Mouse (Mus musculus) stomach, embryonic 14.5 days (tissue): ENCODE data around the gene Tmprss11d. TPM values are rescaled to one million over a fixed set of nuclear protein-coding genes. Genes with fewer than 3 reads are reported as not detected.
"Not testable (repeated sequence)": the region's sequence is repeated elsewhere in the genome, so short reads cannot be mapped to it uniquely, and the experiment has no call there.

Experiments used
- ATAC-seq: fragments of 200-750 bp; cut with Nextera tagmentation; 2 replicates; pipeline ENCODE4 v1.8.0; 2017; ENCODE audit warnings: low read depth, moderate TSS enrichment; ENCODE audit not compliant: insufficient number of reproducible peaks, insufficient read depth, low FRiP score
- H3K27ac ChIP-seq: fragments of 300-500 bp; sonication (generic); 2 replicates; pipeline ENCODE4 v1.5.1; 2014; ENCODE audit warnings: mild to moderate bottlenecking, low read length, moderate library complexity, mixed read lengths
- H3K27me3 ChIP-seq: fragments of 300-500 bp; sonication (generic); 2 replicates; pipeline ENCODE4 v1.6.1; 2014; ENCODE audit warnings: low read length, control low read depth, mixed read lengths; ENCODE audit not compliant: control insufficient read depth, insufficient read depth
- H3K36me3 ChIP-seq: fragments of 300-500 bp; sonication (generic); 2 replicates; pipeline ENCODE4 v1.6.1; 2014; ENCODE audit warnings: mild to moderate bottlenecking, control low read depth, low read length, moderate library complexity, mixed read lengths; ENCODE audit not compliant: control insufficient read depth, insufficient read depth
- H3K4me1 ChIP-seq: fragments of 300-500 bp; sonication (generic); 2 replicates; pipeline ENCODE4 v1.6.1; 2014; ENCODE audit warnings: low read length, control low read depth, mixed read lengths; ENCODE audit not compliant: control insufficient read depth, insufficient read depth
- H3K4me2 ChIP-seq: fragments of 300-500 bp; sonication (generic); replicated peaks from 2 replicates; pipeline ENCODE4 v1.6.1; 2014; ENCODE audit warnings: low read depth, low read length, control low read depth
- H3K4me3 ChIP-seq: fragments of 300-500 bp; sonication (generic); 2 replicates; pipeline ENCODE4 v1.5.1; 2014; ENCODE audit warnings: low read depth, low read length, control low read depth
- H3K9ac ChIP-seq: fragments of 300-500 bp; sonication (generic); replicated peaks from 2 replicates; pipeline ENCODE4 v1.6.1; 2014; ENCODE audit warnings: low read depth, mild to moderate bottlenecking, control low read depth, low read length, moderate library complexity, mixed read lengths
- H3K9me3 ChIP-seq: fragments of 300-500 bp; sonication (generic); 2 replicates; pipeline ENCODE4 v1.6.1; 2016; ENCODE audit warnings: low read depth, low read length, control low read depth; ENCODE audit not compliant: control insufficient read depth
- WGBS: fragments of 180-500 bp; shearing (Covaris S2); extraction: QIAGEN DNeasy Blood & Tissue Kit; methylation state at CpG from one replicate; pipeline ENCODE4 v1.1.7; 2014; 5-methylcytosine and 5-hydroxymethylcytosine counted together
- polyA plus RNA-seq: library from polyadenylated mRNA; unstranded; fragments of >200 nt; fragmentation: Nextera tagmentation; extraction: Ambion mirVana; gene quantifications from 2 replicates; pipeline ENCODE4 v1.2.1, GENCODE M21; 2014

Tmprss11d gene
- polyA plus RNA-seq, 1 experiment from 2014 or later: 1.3 TPM

DNA sequence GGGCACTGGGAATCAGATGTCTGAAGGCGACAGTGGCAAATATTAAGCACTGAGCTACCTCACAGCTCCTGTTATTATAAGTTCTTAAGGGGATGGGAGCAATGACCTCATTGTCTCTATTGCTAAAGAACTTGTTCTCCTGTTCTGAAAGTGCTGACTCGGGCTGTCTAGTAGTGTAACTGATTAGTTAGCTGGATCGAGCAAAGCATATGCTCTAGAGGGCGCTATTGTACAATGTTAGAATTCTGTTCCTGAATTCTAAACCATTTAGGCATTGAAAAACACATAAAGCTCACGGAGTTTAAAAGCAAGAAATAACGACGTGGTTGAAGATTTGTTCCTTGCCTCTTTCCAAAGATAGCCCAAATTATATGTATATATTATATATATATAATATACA, 20.3 kb downstream of the Tmprss11d start:
- no peaks in the 10 kb centered on the region for H3K36me3 ChIP-seq
- H3K9me3 ChIP-seq: no peaks in the 10 kb centered on the region

GRCm38 (mm10) chr5:86318018-86318956, 54.9 kb downstream of the Tmprss11d start:
- ATAC-seq, H3K4me1 ChIP-seq, H3K4me2 ChIP-seq: not testable (repeated sequence)

More for the DNA sequence above, 20.3 kb downstream of the Tmprss11d start:
- no peak; the same call in 1 of the 2 replicates for ATAC-seq
- 16% methylated on average over 7 of the region's 7 CpGs for WGBS
- H3K4me2 ChIP-seq: no peak overlapping the region
- H3K4me3 ChIP-seq: no peak overlapping the region
- H3K9ac ChIP-seq: no peak overlapping the region
- H3K27me3 ChIP-seq: no peaks in the 10 kb centered on the region
- no peak overlapping the region for H3K27ac ChIP-seq
- no peaks in the 10 kb centered on the region for H3K4me1 ChIP-seq

GRCm38 (mm10) chr5:86306116-86306515, 67.1 kb downstream of the Tmprss11d start:
- WGBS: 49% methylated on average over 5 of the region's 5 CpGs
- Histone ChIP-seq H3K9ac (no peak overlapping the region), H3K4me2 (no peak overlapping the region), H3K9me3 (no peaks in the 10 kb centered on the region), H3K4me1 (no peaks in the 10 kb centered on the region), H3K36me3 (no peaks in the 10 kb centered on the region), H3K27ac (no peak overlapping the region), H3K4me3 (no peak overlapping the region), H3K27me3 (no peaks in the 10 kb centered on the region)
- ATAC-seq: no peak

More at GRCm38 (mm10) chr5:86318018-86318956, 54.9 kb downstream of the Tmprss11d start:
- peak overlapping the region; percentile 9; the same call in 1 of the 2 replicates for H3K4me3 ChIP-seq
- not testable (repeated sequence) for H3K27me3 ChIP-seq, H3K36me3 ChIP-seq, H3K9ac ChIP-seq, H3K9me3 ChIP-seq, H3K27ac ChIP-seq
- 49% methylated on average over 25 of the region's 30 CpGs for WGBS

DNA sequence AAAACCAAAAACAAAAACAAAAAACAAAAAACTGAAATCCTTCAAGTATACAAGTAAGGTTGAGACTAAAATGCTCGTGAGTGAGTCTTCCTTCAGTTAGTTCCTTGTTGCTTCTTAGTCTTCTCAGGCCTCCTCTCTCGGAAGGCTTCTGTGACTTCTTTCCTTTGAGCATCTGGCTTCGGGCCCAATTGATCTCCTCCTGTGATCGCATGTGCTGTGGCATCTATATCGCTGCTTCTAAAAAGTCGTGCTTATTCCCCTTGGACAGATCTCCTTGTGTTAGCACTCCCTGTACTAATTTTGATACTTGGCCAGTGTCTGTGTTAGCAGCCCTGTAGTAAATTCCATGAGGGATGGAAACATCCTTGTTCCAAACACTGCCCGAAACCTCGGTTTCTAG, 69.3 kb downstream of the Tmprss11d start:
- WGBS: 86% methylated on average over 8 of the region's 8 CpGs
- no peaks in the 10 kb centered on the region for H3K36me3 ChIP-seq

GRCm38 (mm10) chr5:86289208-86289607, 84.0 kb downstream of the Tmprss11d start, which contains the start of gene Tmprss11c:
Gene Tmprss11c (minus strand): TSS chr5:86289308.
- H3K4me3 ChIP-seq: no peak within 1 kb of the TSS
- H3K27me3 ChIP-seq: no peaks in the 10 kb centered on the region
- 79% methylated on average over 4 of the region's 4 CpGs for WGBS
- no peak within 1 kb of the TSS for H3K4me2 ChIP-seq
- no peak for ATAC-seq
- no peak within 1 kb of the TSS for H3K9ac ChIP-seq
- H3K27ac ChIP-seq: no peak within 1 kb of the TSS
- no peaks in the 10 kb centered on the region for H3K36me3 ChIP-seq
- H3K9me3 ChIP-seq: no peaks in the 10 kb centered on the region
- no peaks in the 10 kb centered on the region for H3K4me1 ChIP-seq

More for the DNA sequence above, 69.3 kb downstream of the Tmprss11d start:
- Histone ChIP-seq H3K9me3 (no peaks in the 10 kb centered on the region), H3K9ac (no peak overlapping the region), H3K27ac (no peak overlapping the region), H3K4me3 (no peak overlapping the region), H3K27me3 (no peaks in the 10 kb centered on the region), H3K4me2 (no peak overlapping the region), H3K4me1 (no peaks in the 10 kb centered on the region)
- ATAC-seq: no peak

Other genes with a start within 250 kb of the Tmprss11d start
- 23.5 and 24.2 TPM in 2 replicates for gene Uba6, start 200.6 kb downstream of the Tmprss11d start, polyA plus RNA-seq
- gene Gnrhr, start 175.5 kb downstream of the Tmprss11d start, polyA plus RNA-seq: not detected in 2 replicates
- not detected in 2 replicates for gene Tmprss11c, start 84.1 kb downstream of the Tmprss11d start, polyA plus RNA-seq
- 0.73 and 1.1 TPM in 2 replicates for gene Tmprss11a, start 95.6 kb upstream of the Tmprss11d start, polyA plus RNA-seq
- 0.26 and 0.64 TPM in 2 replicates for gene Tmprss11g, start 145.2 kb upstream of the Tmprss11d start, polyA plus RNA-seq